Mouse (Mus musculus) stomach, postnatal 0 days (tissue): ENCODE measurements around the gene Nubp1. TPM values are rescaled to one million over a fixed set of nuclear protein-coding genes. Genes with fewer than 3 reads are reported as not detected.
A peak's percentile ranks its signal among the peaks of the same experiment; 100 is the strongest.

Experiments used
- ATAC-seq: fragments of 200-750 bp; cut with Nextera tagmentation; 2 replicates; pipeline ENCODE4 v1.8.0; 2017; ENCODE audit not compliant: low FRiP score, low TSS enrichment
- DNase-seq: peaks from one replicate; pipeline ENCODE4 v3.0.0-alpha.2; 2016; ENCODE audit warnings: low spot score
- H3K27ac ChIP-seq: fragments of 300-500 bp; sonication (generic); replicated peaks from 2 replicates; pipeline ENCODE4 v1.5.1; 2014; ENCODE audit warnings: mild to moderate bottlenecking, control low read depth
- H3K27me3 ChIP-seq: fragments of 300-500 bp; sonication (generic); 2 replicates; pipeline ENCODE4 v1.6.1; 2014; ENCODE audit warnings: low read length; ENCODE audit not compliant: control insufficient read depth, insufficient read depth
- H3K36me3 ChIP-seq: fragments of 300-500 bp; sonication (generic); 2 replicates; pipeline ENCODE4 v1.6.1; 2014; ENCODE audit warnings: low read length, mixed read lengths; ENCODE audit not compliant: control insufficient read depth, insufficient read depth
- H3K4me1 ChIP-seq: fragments of 300-500 bp; sonication (generic); replicated peaks from 2 replicates; pipeline ENCODE4 v1.6.1; 2014; ENCODE audit warnings: antibody characterized with exemption; ENCODE audit not compliant: control insufficient read depth, insufficient read depth
- H3K4me2 ChIP-seq: fragments of 300-500 bp; sonication (generic); replicated peaks from 2 replicates; pipeline ENCODE4 v1.6.1; 2014; ENCODE audit warnings: low read depth, mild to moderate bottlenecking, control low read depth, moderate library complexity
- H3K4me3 ChIP-seq: fragments of 300-500 bp; sonication (generic); 2 replicates; pipeline ENCODE4 v1.5.1; 2014; ENCODE audit warnings: low read depth, low read length, control low read depth
- H3K9ac ChIP-seq: fragments of 300-500 bp; sonication (generic); 2 replicates; pipeline ENCODE4 v1.6.1; 2014; ENCODE audit warnings: mild to moderate bottlenecking, low read length, control low read depth, mixed read lengths
- H3K9me3 ChIP-seq: fragments of 300-500 bp; sonication (generic); 2 replicates; pipeline ENCODE4 v1.6.1; 2016; ENCODE audit warnings: low read length; ENCODE audit not compliant: control insufficient read depth
- CTCF ChIP-seq: IDR thresholded peaks from 2 replicates; pipeline ENCODE4 v1.5.1; 2016; ENCODE audit warnings: antibody characterized with exemption, low read depth, mild to moderate bottlenecking, moderate library complexity
- EP300 ChIP-seq: optimal IDR thresholded peaks from 2 replicates; pipeline ENCODE3; 2016; ENCODE audit warnings: antibody characterized with exemption
- WGBS: fragments of 180-500 bp; shearing (Covaris S2); extraction: QIAGEN DNeasy Blood & Tissue Kit; methylation state at CpG from one replicate; pipeline ENCODE4 v1.1.7; 2014; 5-methylcytosine and 5-hydroxymethylcytosine counted together
- polyA plus RNA-seq: library from polyadenylated mRNA; unstranded; fragments of >200 nt; fragmentation: Nextera tagmentation; extraction: Ambion mirVana; gene quantifications from 2 replicates; pipeline ENCODE4 v1.2.1, GENCODE M21; 2015

The Nubp1 gene
- polyA plus RNA-seq, 1 experiment from 2014 or later: 31.0 TPM

GRCm38 (mm10) chr16:10384544-10384943 is 27.2 kb upstream of the Nubp1 start:
- 56% methylated on average over 3 of the region's 3 CpGs for WGBS
- H3K27me3 ChIP-seq: no peaks in the 10 kb centered on the region
- no peak overlapping the region for H3K9ac ChIP-seq
- H3K27ac ChIP-seq: peak overlapping the region; percentile 75
- no peaks in the 10 kb centered on the region for H3K36me3 ChIP-seq
- ATAC-seq: no peak
- no peaks in the 10 kb centered on the region for H3K9me3 ChIP-seq
- H3K4me1 ChIP-seq: no peaks in the 10 kb centered on the region
- H3K4me2 ChIP-seq: peak overlapping the region; percentile 42
- no peak overlapping the region for H3K4me3 ChIP-seq
- TF ChIP-seq CTCF (no peak), EP300 (no peak)
- DNase-seq: no peak

GRCm38 (mm10) chr16:10385261-10385660 is 26.5 kb upstream of the Nubp1 start:
- no peak overlapping the region for H3K9ac ChIP-seq
- peak overlapping the region; percentile 75 for H3K27ac ChIP-seq

GRCm38 (mm10) chr16:10388634-10389365 is 22.9 kb upstream of the Nubp1 start:
- Histone ChIP-seq H3K9ac (no peak overlapping the region), H3K27me3 (no peaks in the 10 kb centered on the region), H3K4me2 (no peak overlapping the region), H3K27ac (no peak overlapping the region), H3K4me3 (no peak overlapping the region), H3K4me1 (no peaks in the 10 kb centered on the region), H3K9me3 (no peaks in the 10 kb centered on the region), H3K36me3 (no peaks in the 10 kb centered on the region)
- ATAC-seq: no peak
- no peak for DNase-seq
- TF ChIP-seq EP300: no peak
- no peak for TF ChIP-seq CTCF
- 92% methylated on average over 6 of the region's 6 CpGs for WGBS

More at GRCm38 (mm10) chr16:10385261-10385660, 26.5 kb upstream of the Nubp1 start:
- 61% methylated on average over 12 of the region's 12 CpGs for WGBS
- H3K4me1 ChIP-seq: no peaks in the 10 kb centered on the region
- H3K4me2 ChIP-seq: no peak overlapping the region
- TF ChIP-seq CTCF (no peak), EP300 (no peak)
- DNase-seq: no peak
- H3K9me3 ChIP-seq: no peaks in the 10 kb centered on the region
- H3K36me3 ChIP-seq: no peaks in the 10 kb centered on the region
- no peaks in the 10 kb centered on the region for H3K27me3 ChIP-seq
- ATAC-seq: no peak
- no peak overlapping the region for H3K4me3 ChIP-seq

- Histone ChIP-seq H3K27ac (no peak overlapping the region), H3K4me3 (no peak overlapping the region), H3K4me1 (0 out of 2 replicates have a peak, but pooled peaks cover 3% of the 10 kb centered on the region), H3K27me3 (no peaks in the 10 kb centered on the region), H3K4me2 (no peak overlapping the region), H3K36me3 (no peaks in the 10 kb centered on the region), H3K9ac (no peak overlapping the region), H3K9me3 (no peaks in the 10 kb centered on the region)
- DNase-seq (no peak), ATAC-seq (no peak)
- TF ChIP-seq EP300 (no peak), CTCF (no peak)
- WGBS: 82% methylated on average over 9 of the region's 9 CpGs
These were observed 19.2 kb upstream of the Nubp1 start for GRCm38 (mm10) chr16:10392587-10392986.

GRCm38 (mm10) chr16:10394699-10395540 is 16.8 kb upstream of the Nubp1 start, which contains the start of gene Tekt5:
Gene Tekt5, minus strand, starts transcription at chr16:10395490.
- 0 out of 2 replicates have a peak within 1 kb of the TSS, but pooled peaks have one; percentile 4 for H3K27ac ChIP-seq
- 7% methylated on average over 37 of the region's 37 CpGs for WGBS
- ATAC-seq (peak; percentile 59; the same call in 1 of the 2 replicates), DNase-seq (peak; percentile 61)
- no peaks in the 10 kb centered on the region for H3K9me3 ChIP-seq
- H3K4me2 ChIP-seq: peak within 1 kb of the TSS; percentile 60
- H3K9ac ChIP-seq: 0 out of 2 replicates have a peak within 1 kb of the TSS, but pooled peaks have one; percentile 27
- no peaks in the 10 kb centered on the region for H3K27me3 ChIP-seq
- TF ChIP-seq CTCF (peak; percentile 75), EP300 (no peak)
- H3K4me1 ChIP-seq: 0 out of 2 replicates have a peak, but pooled peaks cover 3% of the 10 kb centered on the region
- H3K36me3 ChIP-seq: no peaks in the 10 kb centered on the region
- peak within 1 kb of the TSS; percentile 19 for H3K4me3 ChIP-seq
